Mouse (Mus musculus) stomach, embryonic 16.5 days (tissue): ENCODE measurements at regions not wholly inside any gene's neighbourhood (a gene's known extent, or its start where the extent isn't known, plus 50 kb on each side); places are given as distances from the start of the nearest gene placed in this dataset.

Experiments used
- ATAC-seq: fragments of 200-750 bp; cut with Nextera tagmentation; 2 replicates; pipeline ENCODE4 v1.8.0; 2017; ENCODE audit warnings: moderate number of reproducible peaks, moderate TSS enrichment; ENCODE audit not compliant: insufficient read depth, low FRiP score
- H3K27ac ChIP-seq: fragments of 300-500 bp; sonication (generic); 2 replicates; pipeline ENCODE4 v1.5.1; 2014; ENCODE audit warnings: low read length
- H3K27me3 ChIP-seq: fragments of 300-500 bp; sonication (generic); 2 replicates; pipeline ENCODE4 v1.6.1; 2014; ENCODE audit warnings: low read length, control low read depth, mixed read lengths; ENCODE audit not compliant: control insufficient read depth, insufficient read depth
- H3K36me3 ChIP-seq: fragments of 300-500 bp; sonication (generic); 2 replicates; pipeline ENCODE4 v1.6.1; 2014; ENCODE audit warnings: low read length; ENCODE audit not compliant: control insufficient read depth, insufficient read depth
- H3K4me1 ChIP-seq: fragments of 300-500 bp; sonication (generic); 2 replicates; pipeline ENCODE4 v1.6.1; 2014; ENCODE audit warnings: low read length, control low read depth, mixed read lengths; ENCODE audit not compliant: control insufficient read depth, insufficient read depth
- H3K4me2 ChIP-seq: fragments of 300-500 bp; sonication (generic); 2 replicates; pipeline ENCODE4 v1.6.1; 2014; ENCODE audit warnings: low read depth, low read length, mixed read lengths
- H3K4me3 ChIP-seq: fragments of 300-500 bp; sonication (generic); replicated peaks from 2 replicates; pipeline ENCODE4 v1.5.1; 2014; ENCODE audit warnings: mild to moderate bottlenecking, low read length
- H3K9ac ChIP-seq: fragments of 300-500 bp; sonication (generic); 2 replicates; pipeline ENCODE4 v1.6.1; 2014; ENCODE audit warnings: low read length
- H3K9me3 ChIP-seq: fragments of 300-500 bp; sonication (generic); replicated peaks from 2 replicates; pipeline ENCODE4 v1.6.1; 2016; ENCODE audit warnings: low read length, control low read depth; ENCODE audit not compliant: control insufficient read depth
- WGBS: fragments of 180-500 bp; shearing (Covaris S2); extraction: QIAGEN DNeasy Blood & Tissue Kit; methylation state at CpG from one replicate; pipeline ENCODE4 v1.1.7; 2014; 5-methylcytosine and 5-hydroxymethylcytosine counted together

DNA sequence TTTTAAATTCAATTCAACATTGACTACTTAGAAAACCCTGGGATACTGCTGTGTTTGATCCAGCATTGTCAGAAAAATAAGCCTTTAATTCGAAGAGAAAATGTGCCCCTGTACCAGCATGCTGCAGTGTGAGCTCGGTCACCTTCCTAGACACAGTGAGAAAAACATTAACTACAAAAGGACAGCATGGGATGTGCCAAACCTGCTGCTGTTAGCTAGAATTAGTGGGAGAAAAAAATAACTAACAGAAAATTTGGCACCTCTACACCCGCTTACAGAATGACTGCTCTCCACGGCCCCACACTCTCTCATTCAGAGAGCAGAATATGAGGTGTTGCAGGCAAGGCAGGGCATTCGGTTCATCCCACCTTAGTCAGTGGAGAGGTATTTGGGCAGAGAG, 531.9 kb upstream of the Hs6st1 start:
- Histone ChIP-seq H3K9ac (no peak overlapping the region), H3K4me3 (no peak overlapping the region), H3K9me3 (no peaks in the 10 kb centered on the region), H3K27me3 (no peaks in the 10 kb centered on the region), H3K27ac (no peak overlapping the region), H3K36me3 (no peaks in the 10 kb centered on the region), H3K4me2 (no peak overlapping the region), H3K4me1 (no peaks in the 10 kb centered on the region)
- WGBS: 84% methylated on average over 5 of the region's 5 CpGs
- no peak for ATAC-seq

DNA sequence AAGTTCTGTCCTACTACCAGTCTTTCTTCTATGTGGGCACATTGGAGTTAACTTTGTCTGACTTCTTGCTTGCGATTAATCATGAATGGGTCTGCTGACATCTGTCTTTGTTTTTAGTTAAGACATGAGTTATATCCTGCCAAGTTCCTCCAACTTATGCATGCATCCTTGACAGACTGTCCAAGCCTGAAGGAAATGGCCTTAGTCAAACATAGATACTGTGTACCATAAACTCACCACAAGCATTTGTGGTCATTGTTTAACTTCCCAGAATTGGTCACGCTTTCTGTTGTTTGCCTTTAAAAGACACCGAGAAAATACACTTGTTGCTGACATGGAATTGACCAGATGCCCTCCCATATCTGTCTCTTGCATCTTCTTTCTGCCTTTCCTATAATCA, 519.4 kb upstream of the Hs6st1 start:
- no peaks in the 10 kb centered on the region for H3K9me3 ChIP-seq

DNA sequence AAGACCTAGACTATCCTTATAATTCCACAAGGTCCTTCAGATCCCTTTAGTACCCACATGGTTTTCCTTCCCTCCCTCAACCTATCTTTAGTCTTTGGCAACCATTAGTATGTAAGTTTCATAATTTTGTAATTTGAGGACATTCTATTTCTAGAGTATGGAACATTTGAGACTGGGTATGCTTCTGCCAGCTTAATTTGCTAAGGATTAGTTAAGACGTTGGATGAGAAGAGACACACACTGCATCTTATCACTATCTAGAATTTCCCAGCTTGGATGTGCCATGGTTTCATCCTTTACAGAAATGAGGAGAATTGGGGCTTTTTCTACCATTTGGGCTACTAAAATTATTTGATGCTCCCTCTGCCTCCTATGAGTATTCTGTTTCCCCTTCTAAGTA, 516.7 kb upstream of the Hs6st1 start:
- Histone ChIP-seq H3K4me3 (no peak overlapping the region), H3K27ac (no peak overlapping the region), H3K27me3 (no peaks in the 10 kb centered on the region), H3K9me3 (no peaks in the 10 kb centered on the region), H3K4me2 (no peak overlapping the region), H3K9ac (no peak overlapping the region), H3K36me3 (no peaks in the 10 kb centered on the region), H3K4me1 (no peaks in the 10 kb centered on the region)
- WGBS: 73% methylated on average over 1 of the region's 1 CpGs
- ATAC-seq: no peak

More for the DNA sequence above, 519.4 kb upstream of the Hs6st1 start:
- H3K27ac ChIP-seq: no peak overlapping the region
- no peak overlapping the region for H3K4me3 ChIP-seq
- WGBS: 70% methylated on average over 3 of the region's 3 CpGs
- no peaks in the 10 kb centered on the region for H3K27me3 ChIP-seq
- no peak for ATAC-seq
- no peak overlapping the region for H3K9ac ChIP-seq
- no peaks in the 10 kb centered on the region for H3K4me1 ChIP-seq
- no peaks in the 10 kb centered on the region for H3K36me3 ChIP-seq
- no peak overlapping the region for H3K4me2 ChIP-seq

DNA sequence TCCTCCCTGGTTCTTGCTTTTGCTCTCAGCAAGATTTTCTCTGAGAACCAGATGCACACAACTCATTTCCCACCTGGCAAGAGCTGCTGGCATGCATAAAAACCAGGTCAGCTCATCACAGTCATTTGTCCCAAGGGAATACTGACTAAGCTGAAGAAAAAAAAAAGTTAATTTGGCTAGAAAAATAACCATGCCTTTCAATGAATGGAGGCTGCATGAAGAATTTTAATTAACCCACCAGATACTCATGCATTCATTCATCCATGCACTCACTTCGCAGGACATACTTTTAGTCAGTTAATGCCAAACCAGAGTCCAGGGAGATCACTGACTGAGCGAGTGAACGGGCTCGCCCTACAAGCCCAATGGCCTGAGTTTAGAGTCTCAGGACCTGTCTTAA, 505.4 kb upstream of the Hs6st1 start:
- Histone ChIP-seq H3K9ac (no peak overlapping the region), H3K4me1 (no peaks in the 10 kb centered on the region), H3K27ac (no peak overlapping the region), H3K4me3 (no peak overlapping the region), H3K36me3 (no peaks in the 10 kb centered on the region), H3K4me2 (no peak overlapping the region), H3K9me3 (0 out of 2 replicates have a peak, but pooled peaks cover 3% of the 10 kb centered on the region), H3K27me3 (no peaks in the 10 kb centered on the region)
- no peak for ATAC-seq
- WGBS: 90% methylated on average over 4 of the region's 4 CpGs

DNA sequence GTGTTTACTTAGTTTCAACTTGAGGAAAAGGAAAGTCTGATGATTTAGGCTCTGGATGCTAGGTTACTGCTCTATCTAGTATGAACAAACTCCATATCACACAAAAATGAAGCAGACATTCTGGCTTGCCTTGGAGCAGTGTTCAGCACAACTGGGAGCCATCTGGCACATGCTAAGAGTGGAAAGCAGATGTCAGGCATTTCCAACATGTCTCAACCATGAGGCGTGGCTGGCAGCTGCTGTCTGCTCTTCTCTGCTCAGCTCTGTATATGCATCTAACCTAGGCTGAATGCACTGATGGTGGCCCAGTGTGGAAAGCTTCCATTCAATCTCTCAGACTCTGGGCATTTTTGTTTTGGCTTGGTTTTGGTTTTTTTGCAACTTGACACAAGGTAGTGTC, 493.0 kb upstream of the Hs6st1 start:
- Histone ChIP-seq H3K4me3 (no peak overlapping the region), H3K36me3 (no peaks in the 10 kb centered on the region), H3K27ac (no peak overlapping the region), H3K27me3 (no peaks in the 10 kb centered on the region), H3K9ac (no peak overlapping the region), H3K4me1 (no peaks in the 10 kb centered on the region), H3K9me3 (no peaks in the 10 kb centered on the region), H3K4me2 (no peak overlapping the region)
- 78% methylated on average over 1 of the region's 1 CpGs for WGBS
- no peak for ATAC-seq

DNA sequence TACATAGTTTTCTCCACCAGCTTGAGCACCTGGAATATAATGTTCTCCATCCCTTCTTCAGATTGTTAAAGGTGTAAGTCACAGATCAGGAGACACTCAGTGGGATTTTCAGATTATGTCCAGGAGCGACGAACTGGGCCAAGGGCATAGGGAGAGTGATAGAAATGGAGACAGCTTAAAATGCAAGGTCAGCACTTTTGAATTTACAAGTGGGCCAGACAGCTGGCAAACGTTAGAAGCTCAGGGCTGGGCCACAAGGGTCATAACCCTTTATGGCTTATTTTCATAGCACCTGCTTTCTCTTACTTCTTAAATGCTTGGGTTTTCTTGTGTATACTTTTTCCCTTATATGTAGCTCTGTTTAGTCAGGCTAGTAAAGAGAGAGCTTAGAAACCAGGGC, 488.8 kb upstream of the Hs6st1 start:
- Histone ChIP-seq H3K27me3 (no peaks in the 10 kb centered on the region), H3K27ac (no peak overlapping the region), H3K9ac (no peak overlapping the region), H3K4me2 (no peak overlapping the region), H3K36me3 (no peaks in the 10 kb centered on the region), H3K4me3 (no peak overlapping the region), H3K9me3 (no peaks in the 10 kb centered on the region), H3K4me1 (no peaks in the 10 kb centered on the region)
- 55% methylated on average over 3 of the region's 3 CpGs for WGBS
- no peak for ATAC-seq

DNA sequence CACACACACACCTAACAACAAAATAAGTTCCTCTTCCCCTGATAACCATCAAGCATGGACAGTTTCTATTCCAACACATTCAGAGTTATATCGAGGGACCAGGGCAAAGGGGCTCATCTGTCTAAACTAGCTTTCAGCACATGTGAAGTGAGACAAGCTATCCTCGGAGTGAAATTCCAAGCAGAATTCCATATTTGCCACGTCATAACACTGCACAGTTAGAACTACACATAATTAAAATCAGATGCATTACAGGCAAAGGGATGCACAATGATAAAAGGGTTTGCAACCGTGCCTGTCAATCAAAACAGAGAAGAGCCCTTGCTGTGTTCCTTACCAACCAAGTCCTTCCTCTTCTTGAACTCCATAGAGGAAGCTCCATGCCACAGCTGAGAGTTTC, 488.2 kb upstream of the Hs6st1 start:
- 61% methylated on average over 4 of the region's 4 CpGs for WGBS
- Histone ChIP-seq H3K27me3 (no peaks in the 10 kb centered on the region), H3K27ac (no peak overlapping the region), H3K4me1 (no peaks in the 10 kb centered on the region), H3K4me3 (no peak overlapping the region), H3K4me2 (no peak overlapping the region), H3K9ac (no peak overlapping the region), H3K36me3 (no peaks in the 10 kb centered on the region), H3K9me3 (no peaks in the 10 kb centered on the region)
- no peak for ATAC-seq

DNA sequence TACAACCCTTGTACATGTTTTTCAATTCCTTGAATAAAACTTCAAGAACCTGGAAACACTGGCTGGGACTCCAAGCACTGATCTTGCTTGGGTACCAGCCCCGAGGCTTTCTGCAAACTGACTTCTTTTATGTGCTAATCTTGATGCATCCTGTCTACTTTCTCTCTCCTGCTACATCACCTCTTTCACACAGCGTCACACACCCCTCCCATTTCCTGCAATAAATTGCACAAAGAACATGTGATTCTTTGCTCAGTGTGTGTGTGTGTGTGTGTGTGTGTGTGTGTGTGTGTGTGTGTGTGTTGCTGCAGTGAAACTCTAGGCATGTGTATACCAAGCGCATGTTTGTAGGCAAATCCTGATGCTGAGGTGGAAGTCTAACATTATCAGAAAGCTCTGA, 487.7 kb upstream of the Hs6st1 start:
- Histone ChIP-seq H3K36me3 (no peaks in the 10 kb centered on the region), H3K4me1 (no peaks in the 10 kb centered on the region), H3K4me3 (no peak overlapping the region), H3K4me2 (no peak overlapping the region), H3K27ac (no peak overlapping the region), H3K9ac (no peak overlapping the region), H3K27me3 (no peaks in the 10 kb centered on the region), H3K9me3 (no peaks in the 10 kb centered on the region)
- WGBS: 48% methylated on average over 3 of the region's 3 CpGs
- no peak for ATAC-seq

DNA sequence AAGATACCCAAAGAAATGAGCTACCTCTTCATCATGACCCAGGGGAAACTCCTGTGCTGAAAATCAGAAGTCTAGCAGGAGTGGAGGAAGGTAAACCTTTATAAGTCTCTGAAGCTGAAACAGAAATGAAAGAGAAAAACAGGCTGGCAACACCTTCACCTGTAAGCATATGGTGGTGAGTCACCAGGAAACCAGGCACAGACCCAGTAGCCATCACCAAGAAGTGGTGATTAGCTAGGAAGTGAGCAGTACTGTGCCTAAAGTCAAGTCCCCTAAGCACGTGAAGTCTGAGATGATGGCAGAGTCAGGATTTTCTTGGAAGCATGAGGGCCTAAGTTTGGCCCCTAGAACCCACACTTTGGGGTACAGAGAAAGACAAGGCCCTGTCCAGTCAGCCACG, 480.3 kb upstream of the Hs6st1 start:
- no peak overlapping the region for H3K27ac ChIP-seq
- no peaks in the 10 kb centered on the region for H3K9me3 ChIP-seq
- ATAC-seq: no peak
- H3K27me3 ChIP-seq: no peaks in the 10 kb centered on the region
- no peak overlapping the region for H3K4me3 ChIP-seq
- no peaks in the 10 kb centered on the region for H3K36me3 ChIP-seq
- H3K4me1 ChIP-seq: no peaks in the 10 kb centered on the region
- WGBS: 79% methylated on average over 2 of the region's 2 CpGs
- no peak overlapping the region for H3K9ac ChIP-seq
- H3K4me2 ChIP-seq: no peak overlapping the region

DNA sequence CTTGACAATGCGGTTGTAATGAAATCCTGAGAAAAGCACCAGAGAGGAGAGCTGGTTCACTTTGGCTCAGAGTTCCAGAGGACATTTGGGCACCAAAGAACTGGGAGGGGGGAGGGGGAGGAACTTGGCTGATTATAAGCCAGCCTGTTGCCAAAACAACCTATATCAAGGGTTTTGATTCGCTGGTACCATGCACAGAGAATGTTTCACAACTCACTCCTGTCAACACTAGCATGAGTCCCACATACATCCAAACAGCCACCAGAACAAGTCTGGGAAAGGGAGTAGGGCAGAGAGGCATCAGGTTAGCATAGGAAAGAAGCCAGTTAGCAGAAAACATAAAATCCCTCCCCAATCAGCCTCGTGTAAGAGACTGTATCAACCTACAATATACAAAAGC, 479.3 kb upstream of the Hs6st1 start:
- no peak overlapping the region for H3K27ac ChIP-seq
- H3K4me2 ChIP-seq: no peak overlapping the region
- no peaks in the 10 kb centered on the region for H3K27me3 ChIP-seq
- 78% methylated on average over 3 of the region's 3 CpGs for WGBS
- H3K9ac ChIP-seq: no peak overlapping the region
- no peak for ATAC-seq
- H3K9me3 ChIP-seq: no peaks in the 10 kb centered on the region
- H3K4me3 ChIP-seq: no peak overlapping the region
- no peaks in the 10 kb centered on the region for H3K36me3 ChIP-seq
- H3K4me1 ChIP-seq: no peaks in the 10 kb centered on the region
